Mouse (Mus musculus) brown adipose tissue, adult 24 weeks (tissue): Measurements from ENCODE around the gene Card19. TPM values are rescaled to one million over a fixed set of nuclear protein-coding genes. Genes with fewer than 3 reads are reported as not detected.

Experiments
- H3K27ac ChIP-seq: fragments of 200-500 bp; replicated peaks from 2 replicates; pipeline ENCODE4 v1.5.1; 2012; ENCODE audit warnings: low read depth, mild to moderate bottlenecking, low read length
- H3K4me1 ChIP-seq: fragments of 200-500 bp; 2 replicates; pipeline ENCODE4 v1.6.1; 2012; ENCODE audit warnings: low read length, mixed read lengths; ENCODE audit not compliant: control insufficient read depth, insufficient read depth, insufficient read length
- H3K4me3 ChIP-seq: fragments of 200-500 bp; 2 replicates; pipeline ENCODE4 v1.5.1; 2012; ENCODE audit warnings: low read depth, mild to moderate bottlenecking, low read length, moderate library complexity; ENCODE audit not compliant: insufficient read depth
- polyA plus RNA-seq: library from polyadenylated mRNA; stranded (reverse); fragments of >200 nt; gene quantifications from 2 replicates; pipeline ENCODE4 v1.2.4, GENCODE M21; 2012; ENCODE audit not compliant: missing spikeins, insufficient read depth, insufficient read length

The Card19 gene
- polyA plus RNA-seq, 1 experiment = 68.7 TPM

DNA sequence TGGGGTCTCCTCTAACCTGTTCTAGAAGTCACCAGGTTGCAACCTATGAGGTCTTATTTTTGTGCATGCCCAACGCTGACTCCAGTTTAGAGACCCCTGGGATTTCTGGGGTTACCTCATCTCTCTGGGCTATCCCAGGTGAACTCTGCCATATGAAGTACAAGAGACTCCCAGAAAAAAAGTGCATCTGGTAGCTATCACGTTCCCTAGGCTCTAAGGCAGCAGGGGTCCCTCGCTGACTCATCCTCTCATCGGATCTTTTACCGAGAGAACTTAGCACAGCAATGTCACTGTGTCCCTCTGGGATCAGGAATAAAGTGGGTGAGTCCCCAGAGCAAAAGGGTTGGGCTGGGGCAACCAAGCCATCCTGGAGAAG lies 721 bp downstream of the Card19 start:
- Histone ChIP-seq H3K4me1 (peaks cover 17% of the 10 kb centered on the region), H3K27ac (peak overlapping the region; percentile 62; the same call in 1 of the 2 replicates)

DNA sequence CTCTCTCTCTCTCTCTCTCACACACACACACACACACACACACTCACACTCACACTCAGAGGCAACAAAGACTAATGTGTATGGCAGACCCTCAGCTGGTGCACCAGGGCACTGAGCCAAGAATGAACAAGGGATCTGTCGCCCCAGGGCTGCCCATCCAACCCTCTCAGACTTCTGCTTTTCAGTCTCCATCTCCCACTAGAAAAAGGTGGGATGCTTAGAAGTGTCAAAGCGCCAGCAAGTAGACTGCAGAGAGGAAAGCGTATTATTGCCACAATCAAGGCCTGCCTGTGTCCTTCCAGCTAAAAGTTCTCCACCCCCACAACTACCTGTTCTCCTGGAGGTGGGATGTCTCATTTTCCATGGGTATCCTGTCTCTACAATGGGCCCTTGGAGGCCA lies 1.4 kb downstream of the Card19 start:
- Histone ChIP-seq H3K4me3 (peak overlapping the region; percentile 81), H3K4me1 (peaks cover 17% of the 10 kb centered on the region), H3K27ac (no peak overlapping the region)

More for the DNA sequence above, 721 bp downstream of the Card19 start:
- peak overlapping the region; percentile 81 for H3K4me3 ChIP-seq

DNA sequence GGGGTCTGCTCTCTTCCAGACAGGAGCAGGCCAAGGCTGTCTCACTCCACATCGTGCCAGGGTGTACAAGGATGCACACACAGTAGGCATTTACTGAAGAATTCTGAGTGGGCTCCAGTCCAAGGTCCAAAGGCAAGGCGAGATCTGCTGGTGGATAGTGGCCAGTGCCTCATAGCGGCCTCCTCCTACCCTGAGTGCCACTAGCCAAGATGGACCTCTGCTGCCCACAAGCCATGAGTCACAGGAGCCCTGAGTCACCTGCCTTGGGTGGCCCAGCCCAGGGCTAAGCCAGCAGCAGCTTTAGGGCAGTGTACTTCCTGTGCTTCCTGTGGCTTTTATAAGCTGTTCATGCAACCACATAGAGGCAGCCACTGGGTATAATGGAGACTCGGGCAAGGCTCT lies 2.3 kb downstream of the Card19 start:
- H3K4me1 ChIP-seq = peaks cover 17% of the 10 kb centered on the region
- no peak overlapping the region for H3K4me3 ChIP-seq
- H3K27ac ChIP-seq = no peak overlapping the region

DNA sequence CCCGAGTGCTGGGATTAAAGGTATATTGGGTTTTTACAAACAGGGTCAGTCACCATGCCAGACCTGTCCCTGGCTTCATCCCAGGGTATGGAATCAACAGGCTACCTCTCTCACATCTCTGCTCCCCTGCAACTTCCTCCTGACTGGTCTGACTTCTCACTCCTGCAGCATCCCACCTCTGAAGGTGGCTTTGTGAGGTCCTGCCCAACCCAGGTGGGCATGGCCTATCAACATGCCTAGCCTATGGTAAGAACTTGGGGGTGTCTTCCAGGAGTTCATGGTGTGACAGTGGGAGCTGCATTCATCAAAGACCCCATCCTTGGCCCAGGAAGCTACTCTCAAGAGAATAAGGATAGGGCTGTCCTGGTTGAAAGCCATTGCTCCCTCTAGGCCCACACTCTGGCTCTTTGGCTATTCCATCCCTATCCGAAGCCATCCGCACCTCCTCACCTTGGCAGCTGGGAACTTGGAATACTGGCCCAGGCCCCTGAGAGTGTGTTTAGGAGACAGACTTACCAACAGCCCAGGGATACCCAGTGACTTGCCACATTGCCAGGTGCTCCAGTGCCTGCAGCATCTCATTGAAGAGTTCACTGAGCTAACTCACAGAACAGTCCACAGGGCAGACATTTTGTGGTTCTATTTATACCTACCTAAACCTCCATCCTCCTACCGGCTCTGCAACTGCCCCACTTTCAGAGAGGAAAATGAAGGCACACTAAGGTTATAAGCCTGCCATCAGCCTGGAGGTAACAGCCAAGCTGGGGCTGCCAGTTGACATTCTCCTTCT lies 2.9 kb downstream of the Card19 start:
- Histone ChIP-seq H3K27ac (no peak overlapping the region), H3K4me3 (no peak overlapping the region), H3K4me1 (peaks cover 17% of the 10 kb centered on the region)

DNA sequence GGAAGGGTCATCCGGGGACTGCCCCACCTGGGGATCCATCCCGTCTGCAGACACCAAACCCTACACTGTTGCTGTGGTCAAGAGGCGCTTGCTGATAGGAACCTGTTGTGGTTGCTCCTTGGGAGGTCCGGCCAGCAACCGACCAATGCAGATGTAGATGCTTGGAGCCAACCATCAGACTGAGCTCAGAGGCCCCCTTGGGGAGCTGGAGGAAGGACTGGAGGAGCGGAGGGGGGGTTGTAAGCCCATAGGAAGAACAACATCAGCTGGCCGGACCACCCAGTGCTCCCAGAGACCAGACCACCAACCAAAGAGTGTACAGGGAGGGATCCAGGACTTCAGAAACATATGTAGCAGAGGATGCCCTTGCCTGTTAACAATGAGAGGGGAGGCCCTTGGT lies 6.5 kb downstream of the Card19 start:
- Histone ChIP-seq H3K27ac (no peak overlapping the region), H3K4me1 (peaks cover 12% of the 10 kb centered on the region), H3K4me3 (no peak overlapping the region)

DNA sequence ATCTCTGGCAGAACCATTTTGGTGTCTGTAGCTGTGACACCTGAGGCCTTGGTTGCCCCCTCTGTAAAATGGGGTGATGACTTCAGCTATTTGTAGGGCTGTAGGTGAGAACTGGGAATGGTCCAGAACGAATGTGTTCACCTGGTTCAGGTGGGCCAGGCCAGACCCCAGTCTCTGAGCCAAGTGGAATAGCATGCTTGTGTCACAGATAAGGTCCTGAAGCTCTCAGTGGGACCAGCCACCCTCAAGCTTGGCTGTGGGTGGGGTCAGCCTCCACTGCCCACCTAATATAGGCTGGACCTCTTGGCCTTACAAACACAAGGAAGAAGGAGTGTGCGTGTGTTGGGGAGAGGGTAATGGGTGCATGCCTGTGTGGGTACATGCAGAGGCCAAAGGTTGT lies 9.5 kb downstream of the Card19 start:
- H3K4me1 ChIP-seq = no peaks in the 10 kb centered on the region
- H3K4me3 ChIP-seq = no peak overlapping the region
- H3K27ac ChIP-seq = no peak overlapping the region

DNA sequence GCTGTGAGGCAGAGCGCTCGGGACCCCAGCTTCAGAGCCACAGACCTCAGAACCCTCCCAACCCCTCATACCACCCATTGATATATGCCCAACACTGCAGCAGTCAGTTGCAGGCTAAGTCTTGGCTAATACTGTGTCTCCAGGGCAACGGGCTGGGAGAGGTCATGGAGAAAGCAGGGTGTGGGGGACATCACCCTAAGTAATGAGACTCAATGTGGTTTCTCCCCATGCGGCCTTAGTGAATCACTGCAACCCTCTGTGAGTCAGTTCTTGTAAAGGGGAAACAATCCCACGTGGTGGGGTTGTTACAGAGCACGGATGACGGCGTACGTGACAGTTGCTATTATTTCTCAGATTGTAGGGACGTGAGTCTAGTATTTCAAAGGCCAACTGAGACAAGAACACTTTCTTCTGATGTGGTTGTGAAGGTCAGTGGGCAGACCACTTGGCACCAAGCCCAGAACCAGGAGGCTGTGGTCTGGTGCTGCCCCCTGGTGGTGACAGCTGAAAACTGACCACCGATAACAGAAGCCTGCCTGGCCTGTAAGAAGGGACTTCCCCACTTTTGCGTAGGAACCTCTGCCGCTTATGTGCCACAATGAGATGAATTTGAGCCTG lies 10.3 kb downstream of the Card19 start:
- H3K4me3 ChIP-seq = no peak overlapping the region
- no peak overlapping the region for H3K27ac ChIP-seq
- H3K4me1 ChIP-seq = no peaks in the 10 kb centered on the region

DNA sequence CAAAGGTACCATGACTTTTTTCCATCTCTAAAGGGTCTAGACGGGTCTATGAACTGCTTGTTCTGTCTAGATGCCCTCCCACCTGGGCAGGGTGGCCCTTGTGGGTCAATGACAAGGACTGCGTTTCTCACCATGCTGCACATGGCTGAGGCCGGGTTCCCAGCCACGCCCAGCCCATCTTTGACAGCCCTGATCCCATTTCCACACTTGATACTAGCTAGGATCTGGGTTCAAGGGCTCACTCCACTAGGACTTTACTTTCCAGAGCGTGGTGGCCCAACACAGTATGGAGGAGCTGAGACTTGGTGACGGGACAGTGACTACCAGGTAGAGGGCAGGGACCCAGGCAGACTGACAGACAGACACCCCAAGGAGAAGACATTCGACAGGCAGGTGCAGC lies 13.3 kb downstream of the Card19 start:
- Histone ChIP-seq H3K4me1 (no peaks in the 10 kb centered on the region), H3K4me3 (no peak overlapping the region), H3K27ac (no peak overlapping the region)

DNA sequence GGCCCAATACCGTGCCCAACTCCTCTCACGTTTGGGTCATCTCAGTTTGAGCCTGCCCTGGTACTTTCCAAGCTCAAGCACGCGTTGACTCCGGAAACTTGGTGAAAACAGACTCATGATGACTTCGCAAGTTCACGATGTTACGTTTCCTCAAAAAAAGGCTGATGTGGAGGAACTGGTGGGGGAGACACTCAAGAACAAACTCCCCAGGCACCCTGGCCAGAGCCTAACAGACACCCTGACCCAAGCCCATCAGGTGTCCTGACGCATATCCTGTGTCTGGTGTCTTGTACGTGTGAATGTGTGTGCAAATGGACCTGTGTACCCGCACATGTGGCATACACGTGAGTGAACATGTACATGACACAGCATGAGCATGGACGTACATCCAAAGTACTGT lies 15.1 kb downstream of the Card19 start:
- H3K4me3 ChIP-seq = no peak overlapping the region
- peaks cover 5% of the 10 kb centered on the region for H3K4me1 ChIP-seq
- peak overlapping the region; percentile 87 for H3K27ac ChIP-seq

DNA sequence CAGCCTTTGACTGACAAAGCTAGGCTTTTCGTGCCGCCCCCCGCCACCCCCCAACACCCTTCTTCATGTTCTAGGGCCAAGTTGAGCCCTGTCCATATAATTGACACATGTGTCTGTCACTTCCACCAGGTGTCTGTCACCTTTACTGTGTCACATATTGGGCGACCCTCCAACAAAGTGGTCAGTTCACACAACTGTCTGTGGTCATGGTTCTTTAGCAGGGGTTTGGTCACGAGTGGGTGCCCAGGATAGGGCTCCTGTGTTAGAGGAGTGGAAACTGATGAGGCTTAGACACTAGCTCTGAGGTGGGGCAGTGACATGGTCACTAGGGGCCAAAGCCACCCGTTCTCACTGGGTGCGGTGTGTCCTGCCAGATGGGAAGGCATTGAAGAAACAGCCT lies 15.9 kb downstream of the Card19 start:
- peaks cover 5% of the 10 kb centered on the region for H3K4me1 ChIP-seq
- no peak overlapping the region for H3K4me3 ChIP-seq
- H3K27ac ChIP-seq = peak overlapping the region; percentile 72

DNA sequence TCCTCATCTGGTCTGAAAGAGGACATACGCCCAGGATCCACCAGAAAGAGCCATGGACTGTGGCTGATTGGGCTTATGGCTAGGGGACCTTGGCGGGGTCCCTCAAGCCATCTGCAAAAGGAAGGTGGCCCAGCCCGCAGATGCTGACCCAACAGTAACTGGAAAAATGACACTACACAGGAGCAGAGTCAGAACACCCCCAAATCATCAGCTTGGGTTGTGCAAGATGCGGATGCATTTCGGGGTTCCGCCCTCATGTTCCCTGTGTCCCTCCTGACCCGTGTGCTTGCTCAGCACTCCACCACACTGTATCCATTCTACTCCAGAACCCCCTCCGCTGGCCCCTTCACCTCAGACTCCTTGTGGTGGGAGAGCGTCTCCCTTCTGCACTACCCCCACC lies 17.1 kb downstream of the Card19 start:
- no peak overlapping the region for H3K4me3 ChIP-seq
- peak overlapping the region; percentile 41; the same call in 1 of the 2 replicates for H3K27ac ChIP-seq
- peaks cover 5% of the 10 kb centered on the region for H3K4me1 ChIP-seq

DNA sequence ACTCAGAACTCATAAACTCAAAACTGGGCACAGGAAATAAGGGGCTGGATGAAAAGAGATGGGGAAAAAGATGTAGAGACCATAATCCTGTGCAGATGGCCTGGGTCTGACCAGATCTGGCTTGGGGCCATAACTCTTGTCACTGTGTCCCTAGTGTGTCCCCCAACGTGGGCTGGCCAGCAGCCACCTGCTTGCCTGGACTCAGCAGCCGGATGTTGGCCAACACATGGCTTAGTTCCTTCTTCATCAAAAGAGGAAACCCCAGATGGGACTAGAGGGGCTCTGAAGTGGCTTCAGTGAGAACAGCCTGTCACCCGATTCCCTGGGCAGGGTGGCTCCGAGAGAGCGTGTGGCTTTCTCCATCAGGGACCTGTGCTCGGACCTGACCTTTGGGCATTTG lies 19.1 kb downstream of the Card19 start:
- Histone ChIP-seq H3K4me3 (no peak overlapping the region), H3K27ac (peak overlapping the region; percentile 10), H3K4me1 (peaks cover 5% of the 10 kb centered on the region)

DNA sequence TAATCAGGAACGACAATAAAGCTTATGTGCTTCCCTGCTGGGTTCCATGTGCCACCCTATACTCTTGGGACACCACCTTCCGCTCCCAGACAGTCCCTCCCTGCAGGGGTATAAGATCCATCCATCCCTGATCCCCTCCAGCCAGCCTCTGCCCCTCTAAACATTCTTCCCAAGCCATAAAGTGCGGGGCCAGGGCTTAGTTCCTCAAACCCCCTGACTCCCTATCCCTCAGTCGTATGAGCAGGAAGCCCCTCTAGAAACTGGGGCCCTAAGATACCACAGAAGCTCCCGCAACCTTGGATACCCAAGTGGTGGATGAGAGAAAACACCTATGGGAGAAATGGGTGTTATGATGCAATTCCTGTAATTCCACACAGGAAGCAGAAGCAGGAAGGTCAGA lies 19.6 kb downstream of the Card19 start:
- peak overlapping the region; percentile 10 for H3K27ac ChIP-seq
- H3K4me3 ChIP-seq = no peak overlapping the region
- H3K4me1 ChIP-seq = peaks cover 5% of the 10 kb centered on the region

DNA sequence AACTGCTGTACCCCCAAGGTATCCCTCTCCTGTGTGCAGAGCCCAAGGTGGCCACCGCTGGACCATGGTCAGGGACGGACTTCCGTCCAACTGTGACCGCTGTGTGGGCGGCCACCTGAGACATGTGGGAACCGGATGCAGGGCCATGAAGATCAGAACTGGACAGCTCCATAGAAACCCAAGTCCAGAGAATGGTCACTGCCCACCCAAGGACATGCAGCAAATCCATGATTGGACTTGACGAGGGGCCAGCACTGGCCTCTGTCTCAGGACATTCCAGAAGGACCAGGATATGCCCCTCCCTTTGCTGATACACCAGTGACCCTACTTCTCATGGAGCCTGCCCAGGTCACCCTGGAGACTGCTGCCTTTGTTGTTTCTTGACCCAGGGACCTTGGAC lies 20.2 kb downstream of the Card19 start:
- Histone ChIP-seq H3K4me3 (no peak overlapping the region), H3K4me1 (peaks cover 9% of the 10 kb centered on the region), H3K27ac (peak overlapping the region; percentile 10)

DNA sequence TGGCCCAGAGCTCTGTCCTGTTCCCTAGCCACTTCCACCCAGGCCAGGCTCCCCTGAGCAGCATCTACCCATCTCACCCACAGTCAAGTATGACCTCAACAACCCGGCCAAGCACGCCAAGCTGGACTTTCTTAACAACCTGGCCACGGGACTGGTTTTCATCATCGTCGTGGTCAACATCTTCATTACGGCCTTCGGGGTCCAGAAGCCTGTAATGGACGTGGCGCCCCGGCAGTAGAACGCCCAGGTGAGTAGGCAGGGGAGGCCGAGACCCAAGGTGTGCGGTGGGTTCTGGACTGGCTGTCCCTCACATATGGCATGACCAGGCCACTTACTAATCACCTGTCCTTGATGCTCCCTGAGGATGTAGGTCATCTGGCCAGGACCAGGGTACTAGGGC lies 21.0 kb downstream of the Card19 start:
- Histone ChIP-seq H3K4me1 (peaks cover 17% of the 10 kb centered on the region), H3K4me3 (no peak overlapping the region), H3K27ac (no peak overlapping the region)

DNA sequence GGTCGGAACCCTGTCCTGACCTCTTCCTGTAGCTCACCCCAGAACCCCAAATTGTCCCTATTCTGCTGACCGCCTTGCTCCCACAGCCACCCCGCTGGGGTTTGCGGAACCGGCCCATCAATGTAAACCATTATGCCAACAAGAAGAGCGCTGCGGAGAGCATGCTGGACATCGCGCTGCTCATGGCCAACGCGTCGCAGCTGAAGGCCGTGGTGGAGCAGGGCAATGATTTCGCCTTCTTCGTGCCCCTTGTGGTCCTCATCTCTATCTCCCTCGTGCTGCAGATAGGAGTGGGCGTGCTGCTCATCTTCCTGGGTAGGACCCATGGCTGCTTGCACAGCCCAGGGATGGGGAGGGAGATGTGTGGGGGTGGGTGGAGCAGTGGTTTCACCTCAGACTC lies 22.2 kb downstream of the Card19 start:
- Histone ChIP-seq H3K4me1 (peaks cover 28% of the 10 kb centered on the region), H3K4me3 (no peak overlapping the region), H3K27ac (no peak overlapping the region)
